Mouse (Mus musculus): ENCODE results near the gene Rsrc1. TPM values are rescaled to one million over a fixed set of nuclear protein-coding genes. Genes with fewer than 3 reads are reported as not detected.
"Not testable (repeated sequence)": the region's sequence is repeated elsewhere in the genome, so short reads cannot be mapped to it uniquely, and the experiment has no call there.

The Rsrc1 gene
- polyA plus RNA-seq, 1 experiment from 2014 or later = 37.0 TPM

DNA sequence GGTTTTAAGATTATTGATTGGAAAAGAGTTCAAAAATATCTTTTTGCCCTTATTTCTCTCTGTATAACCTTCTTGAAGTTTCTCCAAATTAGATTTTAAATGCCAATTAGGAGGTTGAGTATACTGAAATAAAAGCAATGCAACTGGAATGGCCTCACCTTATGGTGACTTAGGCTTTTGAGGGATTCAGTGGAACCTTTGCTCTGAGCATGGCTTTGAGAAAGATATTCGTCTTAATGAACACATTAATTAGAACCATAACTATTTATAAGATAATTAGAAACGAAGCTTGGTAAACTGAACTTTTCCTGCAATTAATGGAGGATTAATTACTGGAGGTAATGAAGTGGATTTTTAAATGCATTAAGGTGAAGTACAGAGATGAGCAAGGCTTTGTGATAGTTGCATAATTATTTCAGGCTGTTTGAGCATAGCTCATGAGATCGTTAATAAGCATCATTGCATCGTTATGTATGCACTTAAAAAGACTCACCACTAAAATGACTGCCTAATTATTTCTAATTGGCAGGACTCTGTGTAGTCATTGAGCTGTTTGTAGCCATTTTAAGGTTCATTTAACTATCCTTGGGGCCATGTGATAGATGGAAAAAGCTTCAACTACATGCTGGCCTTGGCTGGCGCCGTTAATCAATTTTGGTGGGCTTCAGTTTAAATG, 55.3 kb downstream of the Rsrc1 start:
- H3K4me2 ChIP-seq (replicated peaks; ENCODE audit: low read depth, low read length) = no peak overlapping the region
- H3K9ac ChIP-seq (replicated peaks; ENCODE audit: low read depth, low read length) = no peak overlapping the region
- H3K27me3 ChIP-seq (ENCODE audit: control insufficient read depth, insufficient read depth, low read length) = no peaks in the 10 kb centered on the region
- no peaks in the 10 kb centered on the region for H3K36me3 ChIP-seq (ENCODE audit: control insufficient read depth, insufficient read depth, low read length)
- no peaks in the 10 kb centered on the region for H3K4me1 ChIP-seq (ENCODE audit: control insufficient read depth, insufficient read depth, low read length)
- ATAC-seq (ENCODE audit: insufficient number of reproducible peaks, insufficient read depth, low FRiP score, low read depth) = no peak
- WGBS = 86% methylated on average over 6 of the region's 6 CpGs
- no peaks in the 10 kb centered on the region for H3K9me3 ChIP-seq (ENCODE audit: control insufficient read depth, low read depth, low read length)
- H3K27ac ChIP-seq (ENCODE audit: low read length) = no peak overlapping the region
- no peak overlapping the region for H3K4me3 ChIP-seq (ENCODE audit: low read depth, low read length)

DNA sequence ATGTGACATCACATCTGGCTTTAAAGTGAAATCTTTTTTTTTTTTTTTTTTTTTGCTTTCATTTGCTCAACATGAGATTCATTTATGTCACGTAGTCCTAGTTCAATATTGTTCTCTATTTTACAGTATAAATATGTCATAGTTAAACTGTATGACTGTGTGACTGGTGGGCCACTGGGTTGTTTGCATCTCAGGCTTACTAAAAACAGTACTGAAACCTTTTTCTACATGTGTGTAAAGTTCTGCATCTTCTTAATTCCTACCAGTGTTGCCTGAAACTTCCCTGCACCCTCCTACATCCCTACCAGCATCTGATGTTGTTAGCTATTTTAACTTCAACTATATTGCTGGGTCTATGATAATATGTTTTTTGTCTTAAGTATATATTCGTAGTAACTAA, 78.6 kb downstream of the Rsrc1 start:
- WGBS = 94% methylated on average over 2 of the region's 2 CpGs
- no peak overlapping the region for H3K27ac ChIP-seq (ENCODE audit: low read length)
- H3K36me3 ChIP-seq (ENCODE audit: control insufficient read depth, insufficient read depth, low read length) = no peaks in the 10 kb centered on the region
- ATAC-seq (ENCODE audit: insufficient number of reproducible peaks, insufficient read depth, low FRiP score, low read depth) = no peak
- H3K27me3 ChIP-seq (ENCODE audit: control insufficient read depth, insufficient read depth, low read length) = no peaks in the 10 kb centered on the region
- no peaks in the 10 kb centered on the region for H3K4me1 ChIP-seq (ENCODE audit: control insufficient read depth, insufficient read depth, low read length)
- H3K4me2 ChIP-seq (replicated peaks; ENCODE audit: low read depth, low read length) = no peak overlapping the region
- no peak overlapping the region for H3K9ac ChIP-seq (replicated peaks; ENCODE audit: low read depth, low read length)
- H3K9me3 ChIP-seq (ENCODE audit: control insufficient read depth, low read depth, low read length) = no peaks in the 10 kb centered on the region
- H3K4me3 ChIP-seq (ENCODE audit: low read depth, low read length) = no peak overlapping the region

DNA sequence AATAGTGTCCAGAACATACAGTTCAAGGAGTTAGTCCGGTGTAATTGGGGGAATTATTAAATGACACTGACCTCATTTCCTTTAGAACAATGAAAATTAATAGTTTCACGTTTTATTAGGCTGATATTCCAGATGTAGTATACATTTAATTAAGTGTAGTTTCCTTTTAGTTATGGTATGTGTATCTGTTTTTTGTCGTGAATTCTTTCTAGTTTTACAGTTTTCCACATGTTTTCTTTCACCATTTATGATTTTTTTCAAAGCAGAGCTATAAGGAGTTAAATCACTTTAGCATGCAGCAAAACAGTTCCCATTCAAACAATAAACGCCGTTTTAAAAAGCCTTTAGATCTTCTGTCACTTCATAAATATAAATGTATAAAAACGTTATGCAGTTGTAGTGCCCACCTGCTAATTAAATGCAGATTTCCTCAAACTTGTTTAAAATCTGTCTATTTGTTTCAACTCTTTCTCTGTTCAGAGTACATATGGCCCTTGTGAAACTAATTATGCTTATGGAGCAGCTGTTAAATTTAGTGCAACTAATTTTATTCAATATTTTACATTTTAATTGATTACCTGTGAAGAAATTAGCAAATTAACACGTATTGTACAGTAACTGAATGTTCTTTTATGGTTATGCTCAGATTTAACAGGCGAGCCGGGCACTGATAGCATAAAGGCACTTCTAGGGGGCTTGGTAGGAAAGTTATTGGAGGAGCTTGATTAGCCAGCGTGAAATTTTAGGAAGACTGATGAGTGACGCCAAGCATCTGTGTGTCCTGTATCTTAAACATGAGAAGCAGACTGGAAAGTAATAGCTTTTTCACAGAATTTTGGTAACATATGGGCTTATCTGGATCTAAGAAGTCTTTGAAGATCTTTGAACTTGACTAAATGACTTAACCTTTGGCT, 89.6 kb downstream of the Rsrc1 start:
- WGBS = 73% methylated on average over 11 of the region's 11 CpGs

DNA sequence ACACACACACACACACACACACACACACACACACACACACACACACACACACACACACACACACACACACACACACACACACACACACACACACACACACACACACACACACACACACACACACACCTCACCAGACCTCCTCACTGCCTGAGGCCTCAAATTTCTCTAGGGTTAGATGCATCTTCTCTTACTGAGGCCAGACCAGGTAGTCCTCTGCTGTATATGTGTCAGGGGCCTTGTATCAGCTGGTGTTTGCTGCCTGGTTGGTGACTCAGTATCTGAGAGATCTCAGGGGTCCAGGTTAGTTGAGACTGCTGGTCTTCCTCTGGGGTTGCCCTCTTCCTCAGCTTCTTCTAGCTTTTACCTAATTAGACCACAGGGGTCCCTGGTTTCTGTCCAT, 92.5 kb downstream of the Rsrc1 start:
- not testable (repeated sequence) for H3K4me2 ChIP-seq (replicated peaks; ENCODE audit: low read depth, low read length); H3K36me3 ChIP-seq (ENCODE audit: control insufficient read depth, insufficient read depth, low read length); H3K9me3 ChIP-seq (ENCODE audit: control insufficient read depth, low read depth, low read length); H3K27ac ChIP-seq (ENCODE audit: low read length); H3K27me3 ChIP-seq (ENCODE audit: control insufficient read depth, insufficient read depth, low read length); H3K4me1 ChIP-seq (ENCODE audit: control insufficient read depth, insufficient read depth, low read length); H3K4me3 ChIP-seq (ENCODE audit: low read depth, low read length); H3K9ac ChIP-seq (replicated peaks; ENCODE audit: low read depth, low read length); ATAC-seq (ENCODE audit: insufficient number of reproducible peaks, insufficient read depth, low FRiP score, low read depth)

More for the DNA sequence above, 89.6 kb downstream of the Rsrc1 start:
- no peaks in the 10 kb centered on the region for H3K36me3 ChIP-seq (ENCODE audit: control insufficient read depth, insufficient read depth, low read length)
- H3K4me3 ChIP-seq (ENCODE audit: low read depth, low read length) = no peak overlapping the region
- no peak overlapping the region for H3K27ac ChIP-seq (ENCODE audit: low read length)
- H3K9ac ChIP-seq (replicated peaks; ENCODE audit: low read depth, low read length) = no peak overlapping the region
- H3K9me3 ChIP-seq (ENCODE audit: control insufficient read depth, low read depth, low read length) = no peaks in the 10 kb centered on the region
- H3K4me1 ChIP-seq (ENCODE audit: control insufficient read depth, insufficient read depth, low read length) = no peaks in the 10 kb centered on the region
- H3K27me3 ChIP-seq (ENCODE audit: control insufficient read depth, insufficient read depth, low read length) = no peaks in the 10 kb centered on the region
- no peak for ATAC-seq (ENCODE audit: insufficient number of reproducible peaks, insufficient read depth, low FRiP score, low read depth)
- no peak overlapping the region for H3K4me2 ChIP-seq (replicated peaks; ENCODE audit: low read depth, low read length)

DNA sequence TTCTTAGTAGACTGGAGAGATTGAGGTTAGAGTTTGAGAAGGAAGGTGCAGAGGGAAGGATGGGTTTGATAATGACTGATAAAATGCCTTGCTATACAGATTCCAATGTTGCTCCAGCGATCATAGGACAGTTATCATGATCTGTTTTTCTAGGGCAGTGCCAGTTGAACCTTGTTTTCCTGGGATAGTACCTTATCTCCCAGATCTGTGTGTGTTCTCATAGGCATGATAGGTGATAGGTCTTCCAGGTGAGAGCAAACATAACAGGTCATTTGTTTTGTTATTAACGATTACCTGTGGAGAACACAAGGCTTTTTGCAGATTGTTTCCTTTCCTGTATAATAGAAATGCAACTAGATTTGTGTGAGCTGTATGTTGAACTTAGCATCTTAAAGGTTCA, 94.3 kb downstream of the Rsrc1 start:
- no peak overlapping the region for H3K9ac ChIP-seq (replicated peaks; ENCODE audit: low read depth, low read length)
- ATAC-seq (ENCODE audit: insufficient number of reproducible peaks, insufficient read depth, low FRiP score, low read depth) = no peak
- no peak overlapping the region for H3K4me3 ChIP-seq (ENCODE audit: low read depth, low read length)
- no peak overlapping the region for H3K27ac ChIP-seq (ENCODE audit: low read length)
- no peak overlapping the region for H3K4me2 ChIP-seq (replicated peaks; ENCODE audit: low read depth, low read length)
- no peaks in the 10 kb centered on the region for H3K27me3 ChIP-seq (ENCODE audit: control insufficient read depth, insufficient read depth, low read length)
- no peaks in the 10 kb centered on the region for H3K9me3 ChIP-seq (ENCODE audit: control insufficient read depth, low read depth, low read length)
- H3K36me3 ChIP-seq (ENCODE audit: control insufficient read depth, insufficient read depth, low read length) = no peaks in the 10 kb centered on the region
- no peaks in the 10 kb centered on the region for H3K4me1 ChIP-seq (ENCODE audit: control insufficient read depth, insufficient read depth, low read length)
- 76% methylated on average over 2 of the region's 2 CpGs for WGBS

DNA sequence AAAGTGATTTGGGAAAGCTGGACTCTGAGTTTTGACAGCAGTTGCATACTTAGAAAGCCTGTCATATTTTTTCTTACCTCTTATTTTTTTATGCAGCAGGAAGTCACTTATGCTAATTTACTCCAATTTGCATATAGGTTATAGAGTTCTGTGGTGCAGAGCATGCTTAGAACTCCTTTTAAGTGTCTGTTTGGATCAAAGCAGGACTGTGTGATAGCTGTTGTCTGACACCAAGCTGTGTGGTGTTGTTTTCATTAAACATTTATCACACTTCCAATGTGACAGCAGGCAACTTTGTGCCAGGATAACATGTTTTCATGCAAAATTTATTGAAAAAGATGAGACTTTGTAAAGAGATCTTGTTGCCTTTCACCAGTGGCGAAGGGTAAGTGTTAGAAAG, 103.6 kb downstream of the Rsrc1 start:
- H3K4me3 ChIP-seq (ENCODE audit: low read depth, low read length) = no peak overlapping the region
- H3K4me1 ChIP-seq (ENCODE audit: control insufficient read depth, insufficient read depth, low read length) = no peaks in the 10 kb centered on the region
- H3K27me3 ChIP-seq (ENCODE audit: control insufficient read depth, insufficient read depth, low read length) = no peaks in the 10 kb centered on the region
- H3K27ac ChIP-seq (ENCODE audit: low read length) = no peak overlapping the region
- ATAC-seq (ENCODE audit: insufficient number of reproducible peaks, insufficient read depth, low FRiP score, low read depth) = no peak
- no peaks in the 10 kb centered on the region for H3K36me3 ChIP-seq (ENCODE audit: control insufficient read depth, insufficient read depth, low read length)
- H3K9ac ChIP-seq (replicated peaks; ENCODE audit: low read depth, low read length) = no peak overlapping the region
- no peak overlapping the region for H3K4me2 ChIP-seq (replicated peaks; ENCODE audit: low read depth, low read length)
- no peaks in the 10 kb centered on the region for H3K9me3 ChIP-seq (ENCODE audit: control insufficient read depth, low read depth, low read length)
- 95% methylated on average over 1 of the region's 1 CpGs for WGBS

DNA sequence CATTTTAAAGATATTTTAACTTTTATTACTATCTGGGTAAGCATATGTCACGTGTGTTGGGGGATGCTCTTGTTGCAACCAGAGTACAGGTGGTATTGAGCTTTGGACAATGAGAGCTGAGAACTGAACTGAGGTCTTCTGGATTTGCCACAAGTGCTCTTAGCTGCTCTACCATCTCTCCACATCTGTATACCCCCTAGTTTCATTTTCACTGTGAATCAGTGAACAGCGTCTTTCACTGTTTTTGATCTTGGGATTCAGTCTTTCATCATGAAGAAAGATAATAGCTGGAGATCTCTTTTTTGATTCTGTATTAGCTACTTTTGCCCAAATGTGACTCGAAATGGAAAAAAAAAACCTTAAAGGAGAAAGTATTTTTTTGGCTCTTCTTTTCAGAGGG, 127.2 kb downstream of the Rsrc1 start:
- Histone ChIP-seq H3K4me1 (ENCODE audit: control insufficient read depth, insufficient read depth, low read length) (no peaks in the 10 kb centered on the region), H3K27ac (ENCODE audit: low read length) (no peak overlapping the region), H3K4me2 (replicated peaks; ENCODE audit: low read depth, low read length) (no peak overlapping the region), H3K9ac (replicated peaks; ENCODE audit: low read depth, low read length) (no peak overlapping the region), H3K4me3 (ENCODE audit: low read depth, low read length) (no peak overlapping the region), H3K9me3 (ENCODE audit: control insufficient read depth, low read depth, low read length) (no peaks in the 10 kb centered on the region), H3K27me3 (ENCODE audit: control insufficient read depth, insufficient read depth, low read length) (no peaks in the 10 kb centered on the region), H3K36me3 (ENCODE audit: control insufficient read depth, insufficient read depth, low read length) (no peaks in the 10 kb centered on the region)
- ATAC-seq (ENCODE audit: insufficient number of reproducible peaks, insufficient read depth, low FRiP score, low read depth) = no peak
- WGBS = 88% methylated on average over 3 of the region's 3 CpGs

DNA sequence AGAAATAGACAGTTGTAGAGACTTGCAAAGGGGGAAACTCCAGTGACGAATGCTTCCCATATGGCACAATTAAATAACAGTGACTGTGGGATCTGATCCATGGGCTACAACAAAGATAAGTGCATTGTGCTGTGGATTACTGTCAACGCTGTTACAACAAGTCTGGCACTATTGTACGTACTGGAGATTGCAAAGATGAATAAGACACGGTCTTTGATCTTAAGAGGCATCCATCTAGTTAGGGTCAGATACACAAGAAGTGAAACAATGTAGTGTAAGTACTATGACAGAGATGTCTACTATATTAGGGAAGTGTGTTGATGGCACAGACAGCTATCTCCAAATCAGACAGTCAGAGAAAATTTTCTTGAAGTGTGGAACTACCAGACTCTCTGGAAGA, 135.1 kb downstream of the Rsrc1 start:
- H3K9ac ChIP-seq (replicated peaks; ENCODE audit: low read depth, low read length) = no peak overlapping the region
- H3K4me1 ChIP-seq (ENCODE audit: control insufficient read depth, insufficient read depth, low read length) = no peaks in the 10 kb centered on the region
- H3K9me3 ChIP-seq (ENCODE audit: control insufficient read depth, low read depth, low read length) = no peaks in the 10 kb centered on the region
- no peaks in the 10 kb centered on the region for H3K27me3 ChIP-seq (ENCODE audit: control insufficient read depth, insufficient read depth, low read length)
- ATAC-seq (ENCODE audit: insufficient number of reproducible peaks, insufficient read depth, low FRiP score, low read depth) = no peak
- H3K36me3 ChIP-seq (ENCODE audit: control insufficient read depth, insufficient read depth, low read length) = no peaks in the 10 kb centered on the region
- no peak overlapping the region for H3K4me2 ChIP-seq (replicated peaks; ENCODE audit: low read depth, low read length)
- H3K4me3 ChIP-seq (ENCODE audit: low read depth, low read length) = no peak overlapping the region
- WGBS = 61% methylated on average over 4 of the region's 4 CpGs
- no peak overlapping the region for H3K27ac ChIP-seq (ENCODE audit: low read length)
